Mouse (Mus musculus): Measurements from ENCODE around the gene Bicra. TPM values are rescaled to one million over a fixed set of nuclear protein-coding genes. Genes with fewer than 3 reads are reported as not detected.

Gene Bicra
- total and polyA plus RNA-seq, 3 experiments, result 0.32 to 10.2 (median 2.2) TPM

- Histone ChIP-seq H3K9me3 (replicated peaks; ENCODE audit: low read length) (no peaks in the 10 kb centered on the region), H3K27ac (ENCODE audit: insufficient read depth, low read depth) (peak overlapping the region; percentile 67), H3K4me3 (replicated peaks in 1 of 3; ENCODE audit: low read depth in 2 of 3, low read length in 2 of 3, poor library complexity in 1 of 3) (no peak overlapping the region), H3K9ac (ENCODE audit: insufficient read depth, low read depth) (no peak overlapping the region), H3K27me3 (replicated peaks) (no peaks in the 10 kb centered on the region), H3K36me3 (replicated peaks in 1 of 2; ENCODE audit: control insufficient read depth in 1 of 2, insufficient read depth in 1 of 2, low read length in 1 of 2) (peaks cover 9 to 41% of the 10 kb centered on the region in 2 experiments), H3K4me1 (ENCODE audit: control insufficient read depth in 1 of 2, insufficient read depth in 2 of 2) (peaks cover 41 to 97% of the 10 kb centered on the region in 2 experiments), H3K79me2 (replicated peaks; ENCODE audit: control insufficient read depth, extremely low read depth, insufficient read depth, poor library complexity, severe bottlenecking) (peaks cover 29% of the 10 kb centered on the region), H3K4me2 (ENCODE audit: insufficient read depth, low read depth, poor library complexity, severe bottlenecking) (no peak overlapping the region)
- no peak for DNase-seq (ENCODE audit: extremely low read depth)
- in situ Hi-C loops (cut with MboI; ENCODE audit: low pct_ligation_motif_present, low pct_unique_long_range_greater_than_20kb, low sequenced_read_pairs), result no loop called here
- dilution Hi-C loops (cut with MboI; ENCODE audit: extremely low pct_ligation_motif_present, extremely low pct_unique_long_range_greater_than_20kb, low sequenced_read_pairs), result no loop called here
- no peak for TF ChIP-seq SMC3 (IDR thresholded peaks at IDR 0.05; ENCODE audit: low read depth, low read length)
- TF ChIP-seq BHLHE40 (IDR thresholded peaks at IDR 0.05; ENCODE audit: low read depth, low read length), result 0 out of 2 replicates have a peak, but pooled peaks have one; percentile 3
- no peak for TF ChIP-seq ETS1 (conservative IDR thresholded peaks at IDR 0.05; ENCODE audit: low read depth, low read length)
- TF ChIP-seq MAFK (IDR thresholded peaks at IDR 0.05; ENCODE audit: insufficient replicate concordance, low read length), result no peak
- no peak for TF ChIP-seq MXI1 (IDR thresholded peaks at IDR 0.05; ENCODE audit: low read depth, low read length)
- TF ChIP-seq GABPA (IDR thresholded peaks at IDR 0.05; ENCODE audit: insufficient replicate concordance, low read depth, low read length), result no peak
- no peak for TF ChIP-seq CHD2 (IDR thresholded peaks at IDR 0.05; ENCODE audit: low read length)
- no peak for TF ChIP-seq MYC (IDR thresholded peaks at IDR 0.05; ENCODE audit: low read depth, low read length)
Measured at GRCm38 (mm10) chr7:16015384-16015783, 32.3 kb downstream of the Bicra start.

GRCm38 (mm10) chr7:16014521-16015175, 33.1 kb downstream of the Bicra start:
- peaks cover 9 to 43% of the 10 kb centered on the region in 2 experiments for H3K36me3 ChIP-seq (replicated peaks in 1 of 2; ENCODE audit: control insufficient read depth in 1 of 2, insufficient read depth in 1 of 2, low read length in 1 of 2)
- H3K4me2 ChIP-seq (ENCODE audit: insufficient read depth, low read depth, poor library complexity, severe bottlenecking), result no peak overlapping the region
- TF ChIP-seq GABPA (IDR thresholded peaks at IDR 0.05; ENCODE audit: insufficient replicate concordance, low read depth, low read length) (no peak), TCF12 (IDR thresholded peaks at IDR 0.05; ENCODE audit: low read depth, low read length) (no peak), ZNF384 (IDR thresholded peaks at IDR 0.05; ENCODE audit: low read depth, low read length) (no peak), JUND (conservative IDR thresholded peaks at IDR 0.05; ENCODE audit: low read depth, low read length) (no peak), MAFK (IDR thresholded peaks at IDR 0.05; ENCODE audit: insufficient replicate concordance, low read length) (no peak), RCOR1 (conservative IDR thresholded peaks at IDR 0.05; ENCODE audit: low read depth, low read length) (no peak), MAZ (IDR thresholded peaks at IDR 0.05; ENCODE audit: low read depth, low read length) (no peak), SIN3A (IDR thresholded peaks at IDR 0.05; ENCODE audit: low read length) (no peak), CTCF (conservative IDR thresholded peaks at IDR 0.05 in 1 of 2, IDR thresholded peaks at IDR 0.05 in 1 of 2; ENCODE audit: low read depth in 2 of 2, low read length in 2 of 2) (no peak), EP300 (IDR thresholded peaks at IDR 0.05; ENCODE audit: low read length) (no peak), ELF1 (IDR thresholded peaks at IDR 0.05; ENCODE audit: low read depth, low read length) (no peak), ZMIZ1 (IDR thresholded peaks at IDR 0.05; ENCODE audit: low read depth, low read length) (no peak), MAX (IDR thresholded peaks at IDR 0.05; ENCODE audit: low read length) (no peak), ZC3H11A (IDR thresholded peaks at IDR 0.05; ENCODE audit: low read depth, low read length) (no peak), NELFE (IDR thresholded peaks at IDR 0.05; ENCODE audit: low read depth, low read length) (no peak), USF2 (conservative IDR thresholded peaks at IDR 0.05; ENCODE audit: low read depth, low read length) (no peak), MYC (IDR thresholded peaks at IDR 0.05; ENCODE audit: low read depth, low read length) (no peak), PAX5 (IDR thresholded peaks at IDR 0.05; ENCODE audit: low read length) (no peak)
- H3K9me3 ChIP-seq (replicated peaks; ENCODE audit: low read length), result no peaks in the 10 kb centered on the region
- peaks cover 29% of the 10 kb centered on the region for H3K79me2 ChIP-seq (replicated peaks; ENCODE audit: control insufficient read depth, extremely low read depth, insufficient read depth, poor library complexity, severe bottlenecking)
- no peak for DNase-seq (ENCODE audit: extremely low read depth)
- H3K4me3 ChIP-seq (replicated peaks in 1 of 3; ENCODE audit: low read depth in 2 of 3, low read length in 2 of 3, poor library complexity in 1 of 3), result no peak overlapping the region
- H3K27me3 ChIP-seq (replicated peaks), result no peaks in the 10 kb centered on the region
- H3K27ac ChIP-seq (ENCODE audit: insufficient read depth, low read depth), result peak overlapping the region; percentile 24; the same call in 1 of the 2 replicates
- dilution Hi-C loops (cut with MboI; ENCODE audit: extremely low pct_ligation_motif_present, extremely low pct_unique_long_range_greater_than_20kb, low sequenced_read_pairs), result no loop called here
- in situ Hi-C loops (cut with MboI; ENCODE audit: low pct_ligation_motif_present, low pct_unique_long_range_greater_than_20kb, low sequenced_read_pairs), result no loop called here
- H3K4me1 ChIP-seq (ENCODE audit: control insufficient read depth in 1 of 2, insufficient read depth in 2 of 2), result peaks cover 41 to 91% of the 10 kb centered on the region in 2 experiments
- no peak overlapping the region for H3K9ac ChIP-seq (ENCODE audit: insufficient read depth, low read depth)
